8 mouse cellular contexts compared by ENCODE assay signal in genomic region chr11:98767276-98767675, GRCm38 (mm10). TPM values are rescaled to one million over a fixed set of nuclear protein-coding genes. Genes with fewer than 3 reads are reported as not detected.
DNase-seq lines count a peak whose midpoint lies in the region; ATAC-seq lines count a peak whose summit lies in the region.

No protein-coding gene starts in this region.

- WGBS in kidney, embryonic 15.5 days: 10% methylated on average over 9 of the region's 9 CpGs
- WGBS in midbrain, embryonic 10.5 days: 21% methylated on average over 9 of the region's 9 CpGs

- peak; percentile 22; the same call in 1 of the 2 replicates for ATAC-seq in kidney, embryonic 15.5 days (replicated peaks; ENCODE audit: low FRiP score)

- H3K4me2 ChIP-seq in kidney, embryonic 15.5 days: peak overlapping the region; percentile 52

- peaks cover 67% of the 10 kb centered on the region for H3K4me1 ChIP-seq in kidney, embryonic 15.5 days
- H3K4me1 ChIP-seq in midbrain, embryonic 10.5 days: peaks cover 53% of the 10 kb centered on the region

- H3K27ac ChIP-seq in kidney, embryonic 15.5 days: 0 out of 2 replicates have a peak overlapping the region, but pooled peaks have one; percentile 24
- H3K27ac ChIP-seq in midbrain, embryonic 10.5 days (replicated peaks): peak overlapping the region; percentile 79

- DNase-seq in adrenal gland, postnatal 14 days: peak; percentile 78
- no peak for DNase-seq in adrenal gland, postnatal 10 days
- DNase-seq in testis, postnatal 10 days (ENCODE audit: low spot score): peak; percentile 68
- no peak for DNase-seq in testis, postnatal 14 days (ENCODE audit: low spot score)
- DNase-seq in heart, adult 8-10 months (ENCODE audit: low spot score): peak; percentile 30
- DNase-seq in midbrain, embryonic 10.5 days (ENCODE audit: low spot score): no peak
- DNase-seq in frontal cortex, postnatal 10 days (ENCODE audit: low spot score in 2 of 2): no peak

- H3K4me3 ChIP-seq in kidney, embryonic 15.5 days (replicated peaks): no peak overlapping the region; the same call in 1 of the 2 replicates
- peak overlapping the region; percentile 50; the same call in 1 of the 2 replicates for H3K4me3 ChIP-seq in midbrain, embryonic 10.5 days

- no peak overlapping the region for H3K9ac ChIP-seq in kidney, embryonic 15.5 days

- no peaks in the 10 kb centered on the region for H3K9me3 ChIP-seq in kidney, embryonic 15.5 days (replicated peaks)
- no peaks in the 10 kb centered on the region for H3K9me3 ChIP-seq in midbrain, embryonic 10.5 days (replicated peaks)

- peaks cover 49% of the 10 kb centered on the region for H3K36me3 ChIP-seq in kidney, embryonic 15.5 days
- peaks cover 52% of the 10 kb centered on the region for H3K36me3 ChIP-seq in midbrain, embryonic 10.5 days

- H3K27me3 ChIP-seq in kidney, embryonic 15.5 days: no peaks in the 10 kb centered on the region
- no peaks in the 10 kb centered on the region for H3K27me3 ChIP-seq in midbrain, embryonic 10.5 days (ENCODE audit: low read depth, poor library complexity, severe bottlenecking)

RNA-seq across cellular contexts. Expression of gene Nr1d1, which starts 7.9 kb away (rescaled TPM):
- total RNA-seq in adrenal gland, postnatal 14 days (2021): 32.9 and 51.0 TPM in 2 replicates
- 10 to 100 TPM; 15.1 to 59.6 TPM for total RNA-seq in adrenal gland, postnatal 10 days (2021)
- 100 to 1,000 TPM in 2 of 4 experiments, 10 to 100 TPM in 2; 81.4 to 121 (median 101) TPM for total RNA-seq in heart, adult 8-10 months (2022)
- 2.0 and 2.3 TPM in 2 replicates for polyA plus RNA-seq in kidney, embryonic 15.5 days (2015; fragmentation: Nextera tagmentation; extraction: Ambion mirVana)
- polyA plus RNA-seq in midbrain, embryonic 10.5 days (2016; fragmentation: Nextera tagmentation; extraction: Ambion mirVana): 1.4 TPM in 2 replicates

RNA-seq across cellular contexts. Expression of gene Thra, which starts 26.8 kb away (rescaled TPM):
- total RNA-seq in adrenal gland, postnatal 14 days (2021): 106 and 124 TPM in 2 replicates
- total RNA-seq in adrenal gland, postnatal 10 days (2021): 100 to 1,000 TPM; 135 to 184 TPM
- total RNA-seq in heart, adult 8-10 months (2022): 10 to 100 TPM; 92.5 to 98.4 (median 95.1) TPM
- 21.7 and 26.9 TPM in 2 replicates for polyA plus RNA-seq in kidney, embryonic 15.5 days (2015; fragmentation: Nextera tagmentation; extraction: Ambion mirVana)
- polyA plus RNA-seq in midbrain, embryonic 10.5 days (2016; fragmentation: Nextera tagmentation; extraction: Ambion mirVana): 9.5 and 15.6 TPM in 2 replicates

RNA-seq across cellular contexts. Expression of gene Msl1, which starts 28.0 kb away (rescaled TPM):
- total RNA-seq in adrenal gland, postnatal 14 days (2021): 88.5 and 88.7 TPM in 2 replicates
- total RNA-seq in adrenal gland, postnatal 10 days (2021): 10 to 100 TPM; 79.4 to 88.6 TPM
- 10 to 100 TPM; 72.1 to 84.3 (median 78.7) TPM for total RNA-seq in heart, adult 8-10 months (2022)
- 25.1 and 25.8 TPM in 2 replicates for polyA plus RNA-seq in kidney, embryonic 15.5 days (2015; fragmentation: Nextera tagmentation; extraction: Ambion mirVana)
- 22.9 and 24.3 TPM in 2 replicates for polyA plus RNA-seq in midbrain, embryonic 10.5 days (2016; fragmentation: Nextera tagmentation; extraction: Ambion mirVana)

RNA-seq across cellular contexts. Expression of gene Casc3, which starts 37.4 kb away (rescaled TPM):
- 37.8 and 38.8 TPM in 2 replicates for total RNA-seq in adrenal gland, postnatal 14 days (2021)
- 10 to 100 TPM; 31.9 to 35.7 TPM for total RNA-seq in adrenal gland, postnatal 10 days (2021)
- total RNA-seq in heart, adult 8-10 months (2022): 10 to 100 TPM; 16.0 to 20.9 (median 17.8) TPM
- polyA plus RNA-seq in kidney, embryonic 15.5 days (2015; fragmentation: Nextera tagmentation; extraction: Ambion mirVana): 40.6 and 40.8 TPM in 2 replicates
- polyA plus RNA-seq in midbrain, embryonic 10.5 days (2016; fragmentation: Nextera tagmentation; extraction: Ambion mirVana): 49.0 and 55.7 TPM in 2 replicates

RNA-seq across cellular contexts. Expression of gene Med24, which starts 38.0 kb away (rescaled TPM):
- 47.4 and 55.5 TPM in 2 replicates for total RNA-seq in adrenal gland, postnatal 14 days (2021)
- 10 to 100 TPM; 40.4 to 58.0 TPM for total RNA-seq in adrenal gland, postnatal 10 days (2021)
- total RNA-seq in heart, adult 8-10 months (2022): 10 to 100 TPM; 44.4 to 49.9 (median 46.8) TPM
- polyA plus RNA-seq in kidney, embryonic 15.5 days (2015; fragmentation: Nextera tagmentation; extraction: Ambion mirVana): 58.2 and 64.7 TPM in 2 replicates
- polyA plus RNA-seq in midbrain, embryonic 10.5 days (2016; fragmentation: Nextera tagmentation; extraction: Ambion mirVana): 74.1 and 82.2 TPM in 2 replicates

Comparison
In these comparisons a context has a peak if more than half of its experiments do, and no peak if none do; other contexts are left out.
1. DNase-seq: peak in adrenal gland, postnatal 14 days (single experiment), testis, postnatal 10 days (single experiment) and heart, adult 8-10 months (single experiment); none in adrenal gland, postnatal 10 days (single experiment), testis, postnatal 14 days (single experiment), midbrain, embryonic 10.5 days (single experiment) and frontal cortex, postnatal 10 days (0 of 2).